Mouse (Mus musculus): ENCODE results near the gene Atp5g2. TPM values are rescaled to one million over a fixed set of nuclear protein-coding genes. Genes with fewer than 3 reads are reported as not detected.
A peak's percentile ranks its signal among the peaks of the same experiment; 100 is the strongest.

The Atp5g2 gene
- polyA plus RNA-seq (2012; ENCODE audit: insufficient read depth, insufficient read length, missing spikeins) = 209 and 274 TPM in 2 replicates

DNA sequence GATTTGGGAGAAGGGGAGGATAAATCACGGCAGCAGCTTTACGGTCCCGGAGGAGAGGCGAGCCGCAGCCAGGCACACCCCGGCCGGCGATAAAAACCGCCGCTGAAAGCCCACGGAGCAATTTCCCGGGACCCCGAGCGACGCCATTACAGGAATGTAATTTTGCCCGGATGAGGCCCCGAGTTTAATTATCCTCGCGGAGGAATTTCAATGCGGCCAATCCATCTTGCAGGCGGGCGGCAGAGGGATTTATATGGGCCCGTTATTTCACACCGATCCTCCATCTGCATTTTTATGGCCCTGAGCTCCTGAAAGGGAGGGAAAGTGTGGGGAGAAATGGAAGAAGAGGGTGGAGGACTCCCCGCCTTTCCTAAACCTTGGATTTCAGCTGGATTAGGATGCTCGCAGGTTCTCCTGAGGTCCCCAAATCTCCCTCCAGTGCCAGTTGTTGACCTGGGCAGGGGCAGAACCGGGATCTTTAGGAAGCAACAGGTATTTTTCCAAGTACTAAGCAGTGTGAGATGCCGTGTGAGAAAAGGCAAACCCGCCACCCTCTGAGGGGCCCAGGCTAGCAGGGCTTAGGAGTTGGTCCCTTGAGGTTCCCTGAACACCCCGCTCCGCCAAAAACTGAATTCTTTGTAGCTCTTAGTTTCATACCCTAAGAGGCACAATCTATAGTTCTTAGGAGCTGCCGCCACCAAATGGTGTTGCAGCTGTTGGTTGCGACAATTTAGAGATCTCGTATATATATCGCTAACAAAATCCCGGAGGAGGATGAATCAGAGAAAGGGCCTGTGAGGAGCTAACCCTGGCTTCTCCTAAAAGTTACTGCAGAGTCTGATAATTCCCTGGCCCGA lies at the start of gene Atp5g2:
Gene Atp5g2 (minus strand): TSS at position 138 of the 857 bp plus-strand sequence.
- peak within 1 kb of the TSS; percentile 65 for H3K4me3 ChIP-seq (ENCODE audit: insufficient read depth, low read depth, low read length)
- H3K27ac ChIP-seq (replicated peaks; ENCODE audit: low read depth, low read length) = peak within 1 kb of the TSS; percentile 97
- H3K4me1 ChIP-seq (ENCODE audit: control insufficient read depth, insufficient read depth, insufficient read length, low read length) = peaks cover 3% of the 10 kb centered on the region

DNA sequence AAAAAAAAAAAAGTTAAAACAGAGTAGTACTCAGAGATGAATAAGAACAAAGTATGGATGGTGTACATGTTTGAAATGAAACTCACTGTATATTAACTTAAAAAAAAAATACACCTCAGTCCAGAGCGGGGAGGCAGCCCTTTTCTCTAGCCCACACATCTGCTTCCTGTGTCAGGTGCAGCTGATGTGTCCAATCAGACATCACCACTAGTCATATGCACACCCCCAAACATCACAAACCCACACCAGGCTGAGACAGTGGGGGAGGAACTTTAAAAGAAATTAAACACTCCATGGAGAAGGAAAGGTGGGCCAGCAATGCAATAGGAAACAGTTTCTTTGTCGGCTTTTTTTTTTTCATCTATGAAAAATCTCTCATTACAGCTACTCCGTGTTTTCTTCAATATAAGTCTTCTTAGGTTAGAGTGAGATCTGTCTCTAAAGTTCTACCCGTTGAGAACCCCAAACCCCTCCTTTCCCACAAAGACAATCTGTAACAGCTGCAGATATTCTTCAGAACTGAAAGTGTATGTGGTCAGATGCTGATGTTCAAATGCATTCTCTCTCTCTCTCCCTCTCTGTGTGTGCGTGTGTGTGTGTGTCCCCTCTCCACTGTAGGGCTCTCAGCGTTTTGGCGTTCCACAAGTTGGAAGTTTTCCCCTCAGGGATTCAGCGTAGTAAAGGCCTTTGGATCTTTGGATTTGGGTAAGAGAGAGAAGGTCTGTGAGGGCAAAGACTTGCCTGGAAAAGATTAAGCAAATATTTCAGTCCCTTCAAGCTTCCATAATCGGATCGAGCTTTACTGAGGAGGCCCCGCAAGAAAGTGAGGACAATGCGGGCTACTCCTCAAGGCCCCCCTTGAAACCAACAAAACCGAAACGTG lies 49.1 kb upstream of the Atp5g2 start:
- Histone ChIP-seq H3K4me1 (ENCODE audit: control insufficient read depth, insufficient read depth, insufficient read length, low read length) (no peaks in the 10 kb centered on the region), H3K4me3 (ENCODE audit: insufficient read depth, low read depth, low read length) (peak overlapping the region; percentile 82), H3K27ac (replicated peaks; ENCODE audit: low read depth, low read length) (peak overlapping the region; percentile 31)

GRCm38 (mm10) chr15:102716132-102716531 lies 44.0 kb upstream of the Atp5g2 start:
- Histone ChIP-seq H3K4me3 (ENCODE audit: insufficient read depth, low read depth, low read length) (no peak overlapping the region), H3K4me1 (ENCODE audit: control insufficient read depth, insufficient read depth, insufficient read length, low read length) (no peaks in the 10 kb centered on the region), H3K27ac (replicated peaks; ENCODE audit: low read depth, low read length) (no peak overlapping the region)

DNA sequence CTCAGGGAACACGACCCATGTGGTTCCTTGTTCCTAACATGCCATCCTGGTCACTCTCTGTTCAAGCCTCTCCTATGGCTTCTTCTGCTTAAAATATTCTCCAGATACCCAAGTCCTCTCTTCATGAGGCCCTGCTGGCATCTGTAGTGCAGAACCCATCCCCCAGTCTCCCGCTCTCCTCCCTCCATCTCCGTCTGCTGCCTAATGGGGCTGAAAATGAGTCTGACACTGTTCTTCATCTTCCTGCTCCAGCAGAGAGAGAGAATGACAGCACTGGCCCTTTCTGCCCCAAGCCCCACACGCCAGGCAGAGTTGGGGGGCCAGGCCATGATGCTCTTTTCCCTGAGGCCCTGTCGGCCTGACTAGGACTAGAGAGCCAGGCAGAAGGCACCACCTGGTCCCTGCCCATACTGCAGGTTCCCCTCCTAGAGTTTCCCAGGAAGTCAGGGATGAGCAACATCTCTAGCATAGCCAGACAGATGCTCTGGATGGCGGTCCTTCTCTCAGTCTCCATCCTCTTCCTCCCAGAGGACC lies 35.7 kb upstream of the Atp5g2 start:
- no peak overlapping the region for H3K27ac ChIP-seq (replicated peaks; ENCODE audit: low read depth, low read length)
- H3K4me1 ChIP-seq (ENCODE audit: control insufficient read depth, insufficient read depth, insufficient read length, low read length) = no peaks in the 10 kb centered on the region
- H3K4me3 ChIP-seq (ENCODE audit: insufficient read depth, low read depth, low read length) = no peak overlapping the region

DNA sequence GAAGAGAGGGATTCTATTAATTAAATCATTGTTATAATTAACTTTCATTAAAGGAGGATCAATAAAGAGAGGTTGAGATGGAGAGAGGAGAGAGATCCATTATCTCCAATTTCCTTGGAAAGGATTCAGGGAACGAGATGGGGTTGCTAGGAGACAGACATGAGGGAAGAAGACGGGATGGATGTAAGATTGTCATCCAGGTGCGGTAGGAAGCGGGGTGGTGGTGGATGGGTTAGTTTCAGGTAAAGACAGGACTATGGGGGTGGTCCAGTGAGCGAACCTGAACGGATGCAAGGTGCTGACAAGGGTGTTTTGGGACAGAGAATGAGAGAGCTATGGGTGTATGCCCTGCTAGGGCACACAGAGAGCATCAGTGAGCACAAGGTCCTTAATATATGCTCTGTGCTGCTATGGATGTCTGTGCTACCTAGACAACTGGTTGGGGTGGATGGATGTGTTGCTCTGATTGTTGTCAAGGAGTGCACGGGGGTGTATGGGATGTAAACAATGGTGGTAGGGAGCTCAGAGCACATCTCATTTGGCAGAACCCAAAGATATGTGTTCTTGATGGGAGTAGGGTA lies 33.9 kb upstream of the Atp5g2 start:
- H3K4me1 ChIP-seq (ENCODE audit: control insufficient read depth, insufficient read depth, insufficient read length, low read length) = no peaks in the 10 kb centered on the region
- H3K27ac ChIP-seq (replicated peaks; ENCODE audit: low read depth, low read length) = no peak overlapping the region
- H3K4me3 ChIP-seq (ENCODE audit: insufficient read depth, low read depth, low read length) = no peak overlapping the region

GRCm38 (mm10) chr15:102705226-102705894 lies 33.2 kb upstream of the Atp5g2 start:
- no peaks in the 10 kb centered on the region for H3K4me1 ChIP-seq (ENCODE audit: control insufficient read depth, insufficient read depth, insufficient read length, low read length)
- no peak overlapping the region for H3K27ac ChIP-seq (replicated peaks; ENCODE audit: low read depth, low read length)
- H3K4me3 ChIP-seq (ENCODE audit: insufficient read depth, low read depth, low read length) = no peak overlapping the region

DNA sequence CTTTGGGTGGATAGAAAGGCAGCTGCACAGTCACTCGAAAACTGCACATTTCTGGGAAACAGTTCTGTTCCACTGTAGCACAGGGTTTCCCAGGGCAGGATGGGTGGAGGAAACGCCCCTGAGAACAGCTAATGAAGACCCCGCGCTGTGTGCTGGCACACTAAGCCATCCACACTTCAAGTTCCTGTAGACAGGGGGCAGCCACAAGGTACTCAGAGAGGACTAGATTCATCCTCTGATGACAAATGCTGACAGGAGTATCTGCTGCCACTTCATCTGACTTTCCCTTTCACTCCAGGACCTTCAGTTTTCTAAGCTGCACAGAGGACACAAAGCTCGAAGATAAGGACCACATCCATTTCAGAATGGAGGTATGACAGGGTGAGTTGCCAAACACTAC lies 32.7 kb upstream of the Atp5g2 start:
- H3K4me1 ChIP-seq (ENCODE audit: control insufficient read depth, insufficient read depth, insufficient read length, low read length) = no peaks in the 10 kb centered on the region
- no peak overlapping the region for H3K27ac ChIP-seq (replicated peaks; ENCODE audit: low read depth, low read length)
- H3K4me3 ChIP-seq (ENCODE audit: insufficient read depth, low read depth, low read length) = no peak overlapping the region

DNA sequence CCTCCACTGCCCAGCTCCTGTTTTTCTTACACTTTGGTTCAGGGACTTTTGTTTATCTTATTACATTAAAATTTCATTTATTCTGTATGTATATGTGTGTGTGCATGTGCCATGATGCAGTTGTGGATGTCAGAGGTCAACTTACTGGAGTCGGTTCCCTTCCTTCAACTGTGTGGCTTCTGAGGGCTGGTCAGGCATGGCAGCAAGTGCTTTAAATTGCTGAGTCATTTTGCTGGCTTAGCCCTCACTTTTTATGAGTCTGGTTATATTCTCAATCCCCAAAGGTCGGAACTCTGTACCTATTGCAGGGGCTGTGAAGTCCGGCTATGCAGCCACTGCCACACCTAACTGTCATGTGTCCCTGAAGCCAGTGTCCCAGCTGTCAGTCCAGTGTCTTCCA lies 30.8 kb upstream of the Atp5g2 start:
- H3K27ac ChIP-seq (replicated peaks; ENCODE audit: low read depth, low read length) = no peak overlapping the region
- no peaks in the 10 kb centered on the region for H3K4me1 ChIP-seq (ENCODE audit: control insufficient read depth, insufficient read depth, insufficient read length, low read length)
- H3K4me3 ChIP-seq (ENCODE audit: insufficient read depth, low read depth, low read length) = no peak overlapping the region

DNA sequence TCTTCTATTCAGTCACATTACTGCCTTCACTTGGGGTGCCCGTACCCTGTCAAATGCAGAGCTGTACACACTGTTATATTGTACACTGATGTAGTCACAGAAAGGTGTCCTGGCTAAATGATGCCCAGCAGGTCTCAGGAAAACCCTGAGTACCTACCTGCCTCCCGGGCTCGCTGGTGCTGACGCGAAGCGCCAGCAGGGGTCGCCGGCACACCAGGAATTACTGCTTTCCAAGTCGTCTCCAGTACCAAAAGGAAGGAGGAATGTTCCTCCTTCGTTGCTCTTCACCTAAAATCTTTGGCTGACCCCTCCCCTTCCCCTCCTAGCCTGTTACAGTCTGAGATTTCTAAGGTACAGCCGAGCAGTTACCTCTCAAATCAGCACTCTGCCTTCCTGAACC lies 26.0 kb upstream of the Atp5g2 start:
- Histone ChIP-seq H3K4me1 (ENCODE audit: control insufficient read depth, insufficient read depth, insufficient read length, low read length) (no peaks in the 10 kb centered on the region), H3K27ac (replicated peaks; ENCODE audit: low read depth, low read length) (no peak overlapping the region), H3K4me3 (ENCODE audit: insufficient read depth, low read depth, low read length) (no peak overlapping the region)

DNA sequence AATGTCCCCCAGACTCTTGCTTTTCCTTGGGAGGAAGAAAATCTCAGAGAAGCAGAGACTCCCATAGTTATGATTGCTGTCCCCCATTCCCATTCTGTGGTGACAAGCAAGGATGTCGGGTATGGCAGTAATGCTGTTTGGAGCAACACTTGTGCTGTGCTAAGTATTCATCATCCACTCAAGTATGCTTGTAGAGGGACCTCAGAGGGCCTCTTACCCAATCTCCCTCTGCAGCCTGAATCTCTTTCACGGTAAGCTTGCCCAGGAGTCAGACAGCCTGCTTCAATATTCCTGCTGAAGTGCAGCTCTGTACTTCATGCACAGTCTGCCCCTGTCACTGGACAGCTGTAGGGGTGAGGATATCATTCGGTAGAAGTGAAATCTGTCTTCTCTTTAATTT lies 24.7 kb upstream of the Atp5g2 start:
- Histone ChIP-seq H3K4me3 (ENCODE audit: insufficient read depth, low read depth, low read length) (no peak overlapping the region), H3K4me1 (ENCODE audit: control insufficient read depth, insufficient read depth, insufficient read length, low read length) (no peaks in the 10 kb centered on the region), H3K27ac (replicated peaks; ENCODE audit: low read depth, low read length) (no peak overlapping the region)

- Histone ChIP-seq H3K27ac (replicated peaks; ENCODE audit: low read depth, low read length) (no peak overlapping the region), H3K4me1 (ENCODE audit: control insufficient read depth, insufficient read depth, insufficient read length, low read length) (no peaks in the 10 kb centered on the region), H3K4me3 (ENCODE audit: insufficient read depth, low read depth, low read length) (0 out of 2 replicates have a peak overlapping the region, but pooled peaks have one; percentile 53)
Observed at GRCm38 (mm10) chr15:102693600-102693999, 21.4 kb upstream of the Atp5g2 start.

GRCm38 (mm10) chr15:102692991-102693411 lies 20.8 kb upstream of the Atp5g2 start:
- Histone ChIP-seq H3K27ac (replicated peaks; ENCODE audit: low read depth, low read length) (no peak overlapping the region), H3K4me3 (ENCODE audit: insufficient read depth, low read depth, low read length) (peak overlapping the region; percentile 53), H3K4me1 (ENCODE audit: control insufficient read depth, insufficient read depth, insufficient read length, low read length) (no peaks in the 10 kb centered on the region)

- Histone ChIP-seq H3K4me3 (ENCODE audit: insufficient read depth, low read depth, low read length) (peak overlapping the region; percentile 53), H3K4me1 (ENCODE audit: control insufficient read depth, insufficient read depth, insufficient read length, low read length) (no peaks in the 10 kb centered on the region), H3K27ac (replicated peaks; ENCODE audit: low read depth, low read length) (no peak overlapping the region)
Observed at GRCm38 (mm10) chr15:102692321-102692804, 20.2 kb upstream of the Atp5g2 start.

GRCm38 (mm10) chr15:102685791-102686190 lies 13.6 kb upstream of the Atp5g2 start:
- Histone ChIP-seq H3K4me3 (ENCODE audit: insufficient read depth, low read depth, low read length) (no peak overlapping the region), H3K4me1 (ENCODE audit: control insufficient read depth, insufficient read depth, insufficient read length, low read length) (no peaks in the 10 kb centered on the region)

More at GRCm38 (mm10) chr15:102685791-102686190, 13.6 kb upstream of the Atp5g2 start:
- H3K27ac ChIP-seq (replicated peaks; ENCODE audit: low read depth, low read length) = no peak overlapping the region
